Mouse (Mus musculus) kidney, postnatal 36 days (tissue): Measurements from ENCODE around the gene Cacnb3.
A peak's percentile ranks its signal among the peaks of the same experiment; 100 is the strongest.
"Not testable (repeated sequence)": the region's sequence is repeated elsewhere in the genome, so short reads cannot be mapped to it uniquely, and the experiment has no call there.

Source experiments
- DNase-seq, 2 experiments: peaks; one replicate each; pipeline ENCODE4 v3.0.0; 2021 to 2022; ENCODE audit warnings: mixed read lengths in 2 of 2

Cacnb3 gene

GRCm38 (mm10) chr15:98630540-98630939, at the start of gene Cacnb3:
Cacnb3 (plus strand) TSS chr15:98630840.
- no peak for DNase-seq

- peak; percentile 77 to 82 for DNase-seq
Measured at GRCm38 (mm10) chr15:98582410-98582809, 48.2 kb upstream of the Cacnb3 start.

- DNase-seq: no peak
Measured at GRCm38 (mm10) chr15:98582996-98583395, 47.6 kb upstream of the Cacnb3 start.

GRCm38 (mm10) chr15:98585421-98585820, 45.2 kb upstream of the Cacnb3 start:
- peak in 1 of 2 experiments; percentile 54 for DNase-seq

GRCm38 (mm10) chr15:98586141-98586540, 44.5 kb upstream of the Cacnb3 start:
- DNase-seq: not testable (repeated sequence)

GRCm38 (mm10) chr15:98587751-98588150, 42.9 kb upstream of the Cacnb3 start:
- DNase-seq: no peak

GRCm38 (mm10) chr15:98589640-98590336, 40.9 kb upstream of the Cacnb3 start:
- DNase-seq: no peak

GRCm38 (mm10) chr15:98591396-98591795, 39.2 kb upstream of the Cacnb3 start:
- peak in 1 of 2 experiments; percentile 27 for DNase-seq

GRCm38 (mm10) chr15:98594193-98594592, 36.4 kb upstream of the Cacnb3 start:
- no peak for DNase-seq

- DNase-seq: peak in 1 of 2 experiments; percentile 43
Measured at GRCm38 (mm10) chr15:98595049-98595448, 35.6 kb upstream of the Cacnb3 start.

- DNase-seq: no peak
Measured at GRCm38 (mm10) chr15:98596609-98597008, 34.0 kb upstream of the Cacnb3 start.

GRCm38 (mm10) chr15:98600036-98600709, 30.5 kb upstream of the Cacnb3 start:
- DNase-seq: no peak

- no peak for DNase-seq
Measured at GRCm38 (mm10) chr15:98601832-98602190, 28.8 kb upstream of the Cacnb3 start.

GRCm38 (mm10) chr15:98602191-98602881, 28.3 kb upstream of the Cacnb3 start:
- peak in 1 of 2 experiments; percentile 52 for DNase-seq

GRCm38 (mm10) chr15:98602921-98603458, 27.6 kb upstream of the Cacnb3 start:
- peak; percentile 60 to 70 for DNase-seq

GRCm38 (mm10) chr15:98604041-98604575, 26.5 kb upstream of the Cacnb3 start:
- DNase-seq: peak in 1 of 2 experiments; percentile 56

GRCm38 (mm10) chr15:98606051-98606536, 24.5 kb upstream of the Cacnb3 start:
- no peak for DNase-seq

GRCm38 (mm10) chr15:98606739-98607138, 23.9 kb upstream of the Cacnb3 start:
- DNase-seq: no peak

GRCm38 (mm10) chr15:98607557-98607956, 23.1 kb upstream of the Cacnb3 start:
- DNase-seq: peak; percentile 85 to 87

- DNase-seq: peak in 1 of 2 experiments; percentile 42
Measured at GRCm38 (mm10) chr15:98608058-98608783, 22.4 kb upstream of the Cacnb3 start.

- DNase-seq: peak in 1 of 2 experiments; percentile 47
Measured at GRCm38 (mm10) chr15:98608784-98609250, 21.8 kb upstream of the Cacnb3 start.
